Mouse (Mus musculus) lung, postnatal 0 days (tissue): ENCODE results near the gene Adam12. TPM values are rescaled to one million over a fixed set of nuclear protein-coding genes. Genes with fewer than 3 reads are reported as not detected.

Source experiments
- ATAC-seq: fragments of 200-750 bp; cut with Nextera tagmentation; 2 replicates; pipeline ENCODE4 v1.8.0; 2017; ENCODE audit warnings: moderate library complexity
- DNase-seq: peaks from one replicate; pipeline ENCODE4 v3.0.0-alpha.2; 2016; ENCODE audit warnings: low spot score
- H3K27ac ChIP-seq: fragments of 300-500 bp; sonication (generic); 2 replicates; pipeline ENCODE4 v1.5.1; 2014; ENCODE audit warnings: antibody characterized with exemption, mild to moderate bottlenecking, low read length, mixed read lengths
- H3K27me3 ChIP-seq: fragments of 300-500 bp; sonication (generic); replicated peaks from 2 replicates; pipeline ENCODE4 v1.6.1; 2014; ENCODE audit warnings: low read length, mixed read lengths; ENCODE audit not compliant: insufficient read depth
- H3K36me3 ChIP-seq: fragments of 300-500 bp; sonication (generic); 2 replicates; pipeline ENCODE4 v1.6.1; 2014; ENCODE audit warnings: low read length, mixed read lengths; ENCODE audit not compliant: insufficient read depth
- H3K4me1 ChIP-seq: fragments of 300-500 bp; sonication (generic); 2 replicates; pipeline ENCODE4 v1.6.1; 2014; ENCODE audit warnings: antibody characterized with exemption, low read depth, low read length, mixed read lengths; ENCODE audit not compliant: insufficient read depth
- H3K4me2 ChIP-seq: fragments of 300-500 bp; sonication (generic); replicated peaks from 2 replicates; pipeline ENCODE4 v1.6.1; 2014; ENCODE audit warnings: low read depth, mild to moderate bottlenecking, low read length, moderate library complexity, mixed read lengths
- H3K4me3 ChIP-seq: fragments of 300-500 bp; sonication (generic); 2 replicates; pipeline ENCODE4 v1.5.1; 2014; ENCODE audit warnings: low read depth, low read length
- H3K9ac ChIP-seq: fragments of 300-500 bp; sonication (generic); replicated peaks from 2 replicates; pipeline ENCODE4 v1.6.1; 2014; ENCODE audit warnings: low read depth, mild to moderate bottlenecking
- H3K9me3 ChIP-seq: fragments of 300-500 bp; sonication (generic); 2 replicates; pipeline ENCODE4 v1.6.1; 2016; ENCODE audit warnings: low read length, mixed read lengths
- CTCF ChIP-seq: IDR thresholded peaks from 2 replicates; pipeline ENCODE4 v1.5.1; 2016; ENCODE audit warnings: antibody characterized with exemption, mild to moderate bottlenecking
- EP300 ChIP-seq: IDR thresholded peaks from 2 replicates; pipeline ENCODE4 v1.6.1; 2016; ENCODE audit warnings: antibody characterized with exemption, mild to moderate bottlenecking, control low read depth
- WGBS: fragments of 180-500 bp; shearing (Covaris S2); extraction: QIAGEN DNeasy Blood & Tissue Kit; methylation state at CpG from one replicate; pipeline ENCODE4 v1.1.7; 2014; 5-methylcytosine and 5-hydroxymethylcytosine counted together
- polyA plus RNA-seq: library from polyadenylated mRNA; unstranded; fragments of >200 nt; fragmentation: Nextera tagmentation; extraction: Ambion mirVana; gene quantifications from 2 replicates; pipeline ENCODE4 v1.2.1, GENCODE M21; 2015

The Adam12 gene
- polyA plus RNA-seq, 1 experiment from 2014 or later = 2.5 TPM

DNA sequence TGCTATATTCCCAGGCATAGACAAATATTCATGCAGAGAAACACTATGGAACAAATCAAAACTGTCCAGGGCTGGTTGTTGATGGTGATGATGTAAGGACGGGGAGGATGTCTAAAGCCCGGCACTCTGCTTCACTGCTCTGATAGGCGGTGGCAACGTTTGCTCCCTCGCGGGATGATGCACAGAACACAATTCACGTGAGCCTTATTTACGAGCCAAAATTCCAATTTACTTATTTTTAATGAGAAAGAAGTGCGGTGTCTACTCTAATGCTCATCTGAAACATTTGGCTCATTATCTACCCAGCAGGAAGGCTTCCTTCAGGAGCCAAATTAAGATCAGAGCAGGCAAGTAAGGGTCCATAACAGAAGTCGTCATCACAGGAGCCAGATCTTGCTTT lies 45.4 kb downstream of the Adam12 start:
- no peaks in the 10 kb centered on the region for H3K36me3 ChIP-seq
- ATAC-seq (no peak), DNase-seq (no peak)
- WGBS = 91% methylated on average over 10 of the region's 10 CpGs
- TF ChIP-seq CTCF (no peak), EP300 (no peak)
- H3K27ac ChIP-seq = no peak overlapping the region
- H3K9me3 ChIP-seq = no peaks in the 10 kb centered on the region
- no peak overlapping the region for H3K9ac ChIP-seq
- H3K4me2 ChIP-seq = no peak overlapping the region
- H3K27me3 ChIP-seq = no peaks in the 10 kb centered on the region
- H3K4me3 ChIP-seq = no peak overlapping the region
- peaks cover 11% of the 10 kb centered on the region; the same call in 1 of the 2 replicates for H3K4me1 ChIP-seq

- no peak overlapping the region for H3K9ac ChIP-seq
- TF ChIP-seq EP300 (no peak), CTCF (no peak)
- H3K27me3 ChIP-seq = no peaks in the 10 kb centered on the region
- H3K4me3 ChIP-seq = no peak overlapping the region
- H3K9me3 ChIP-seq = no peaks in the 10 kb centered on the region
- no peak overlapping the region for H3K4me2 ChIP-seq
- H3K27ac ChIP-seq = no peak overlapping the region
- DNase-seq (no peak), ATAC-seq (no peak)
- H3K36me3 ChIP-seq = no peaks in the 10 kb centered on the region
- WGBS = 87% methylated on average over 4 of the region's 4 CpGs
- peaks cover 11% of the 10 kb centered on the region; the same call in 1 of the 2 replicates for H3K4me1 ChIP-seq
Measured at GRCm38 (mm10) chr7:134185751-134186150, 46.2 kb downstream of the Adam12 start.

DNA sequence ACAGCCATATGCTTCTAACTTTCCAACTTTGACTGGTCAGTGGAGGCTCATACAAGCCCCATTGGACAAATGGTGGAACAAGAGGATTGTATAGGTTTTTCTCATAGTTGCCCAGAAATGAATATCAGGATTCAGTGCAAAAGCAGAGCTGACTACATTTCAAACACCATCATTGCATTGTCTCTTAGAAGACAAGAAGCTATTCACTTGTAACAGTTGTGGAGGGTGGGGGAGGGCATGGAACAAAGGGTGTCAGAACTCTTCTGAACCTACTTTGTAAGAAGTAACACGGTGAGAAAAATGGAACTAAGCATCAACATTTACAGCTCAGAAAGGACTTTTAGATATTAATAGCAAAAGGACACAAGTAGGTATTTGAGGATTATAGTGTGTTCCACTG lies 50.2 kb downstream of the Adam12 start:
- ATAC-seq = no peak
- Histone ChIP-seq H3K4me2 (no peak overlapping the region), H3K36me3 (no peaks in the 10 kb centered on the region), H3K9me3 (no peaks in the 10 kb centered on the region), H3K27ac (no peak overlapping the region), H3K4me3 (no peak overlapping the region), H3K4me1 (no peaks in the 10 kb centered on the region), H3K9ac (no peak overlapping the region), H3K27me3 (no peaks in the 10 kb centered on the region)
- TF ChIP-seq CTCF = no peak
- TF ChIP-seq EP300 = no peak
- DNase-seq = no peak
- WGBS = 74% methylated on average over 1 of the region's 1 CpGs

DNA sequence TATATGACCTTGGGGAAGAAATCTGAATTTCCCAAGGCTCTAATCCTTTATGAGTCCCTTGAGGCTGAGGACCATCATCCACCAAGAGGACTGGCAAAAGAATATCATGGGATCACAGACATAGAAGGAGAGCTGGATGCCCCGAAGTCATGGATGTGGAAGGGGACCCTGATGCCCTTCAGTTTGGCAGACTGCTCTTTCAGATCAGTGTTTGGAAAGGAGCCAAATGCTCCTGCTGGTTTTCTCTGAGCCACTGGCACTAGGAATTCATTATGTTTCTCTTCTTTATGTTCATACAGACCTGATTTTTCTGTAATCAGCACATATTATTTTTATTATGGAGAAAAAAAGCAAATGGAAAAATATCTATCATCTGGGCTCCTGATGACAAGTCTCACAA lies 50.9 kb downstream of the Adam12 start:
- DNase-seq = no peak
- Histone ChIP-seq H3K9me3 (no peaks in the 10 kb centered on the region), H3K4me3 (no peak overlapping the region), H3K4me1 (no peaks in the 10 kb centered on the region), H3K36me3 (no peaks in the 10 kb centered on the region), H3K27ac (no peak overlapping the region), H3K9ac (no peak overlapping the region), H3K27me3 (no peaks in the 10 kb centered on the region), H3K4me2 (no peak overlapping the region)
- TF ChIP-seq EP300 (no peak), CTCF (no peak)
- no peak for ATAC-seq
- 81% methylated on average over 1 of the region's 1 CpGs for WGBS

- Histone ChIP-seq H3K9me3 (no peaks in the 10 kb centered on the region), H3K4me1 (no peaks in the 10 kb centered on the region), H3K9ac (no peak overlapping the region), H3K36me3 (no peaks in the 10 kb centered on the region), H3K4me2 (no peak overlapping the region), H3K4me3 (no peak overlapping the region), H3K27ac (peak overlapping the region; percentile 26; the same call in 1 of the 2 replicates), H3K27me3 (no peaks in the 10 kb centered on the region)
- ATAC-seq (peak; percentile 73), DNase-seq (peak; percentile 87)
- 57% methylated on average over 2 of the region's 2 CpGs for WGBS
- TF ChIP-seq EP300 = peak; percentile 55
- no peak for TF ChIP-seq CTCF
Measured at GRCm38 (mm10) chr7:134177051-134177450, 54.9 kb downstream of the Adam12 start.

DNA sequence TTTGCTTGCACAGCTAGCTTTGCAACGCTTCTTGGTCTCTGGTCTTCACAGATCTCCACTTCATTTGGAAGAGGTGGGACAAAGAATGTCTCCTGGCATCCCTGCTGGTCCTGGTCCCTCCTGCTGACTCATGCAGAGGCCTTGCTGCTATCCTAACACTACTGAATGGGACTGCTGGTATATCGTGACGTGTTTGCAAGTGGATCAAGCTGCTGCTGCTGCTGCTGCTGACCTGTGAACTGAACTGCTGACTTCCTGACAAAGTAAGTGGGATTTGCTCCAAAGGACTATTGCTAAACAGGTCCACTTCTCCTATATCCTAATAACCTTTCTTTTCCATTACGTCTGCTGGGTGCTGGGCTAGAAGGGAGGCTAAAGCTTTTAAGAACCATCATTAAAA lies 56.7 kb downstream of the Adam12 start:
- H3K4me2 ChIP-seq = no peak overlapping the region
- no peak overlapping the region for H3K27ac ChIP-seq
- no peaks in the 10 kb centered on the region for H3K27me3 ChIP-seq
- no peak overlapping the region for H3K9ac ChIP-seq
- no peak overlapping the region for H3K4me3 ChIP-seq
- H3K4me1 ChIP-seq = no peaks in the 10 kb centered on the region
- TF ChIP-seq EP300 (0 out of 2 replicates have a peak, but pooled peaks have one; percentile 14), CTCF (no peak)
- ATAC-seq = peak; percentile 69
- DNase-seq = peak; percentile 72
- no peaks in the 10 kb centered on the region for H3K36me3 ChIP-seq
- WGBS = 74% methylated on average over 4 of the region's 4 CpGs
- no peaks in the 10 kb centered on the region for H3K9me3 ChIP-seq
